Mouse (Mus musculus) lung, embryonic 14.5 days (tissue): ENCODE data around the gene Gtf2i. TPM values are rescaled to one million over a fixed set of nuclear protein-coding genes. Genes with fewer than 3 reads are reported as not detected.

Source experiments
- ATAC-seq: fragments of 200-750 bp; cut with Nextera tagmentation; 2 replicates; pipeline ENCODE4 v1.8.0; 2017; ENCODE audit warnings: mild to moderate bottlenecking, moderate TSS enrichment, moderate library complexity; ENCODE audit not compliant: insufficient read depth
- DNase-seq: peaks from one replicate; pipeline ENCODE4 v3.0.0-alpha.2; 2015
- H3K27ac ChIP-seq: fragments of 300-500 bp; sonication (generic); 2 replicates; pipeline ENCODE4 v1.5.1; 2014; ENCODE audit warnings: low read depth, mild to moderate bottlenecking, moderate library complexity
- H3K27me3 ChIP-seq: fragments of 300-500 bp; sonication (generic); 2 replicates; pipeline ENCODE4 v1.6.1; 2014; ENCODE audit warnings: low read length, control low read depth; ENCODE audit not compliant: insufficient read depth
- H3K36me3 ChIP-seq: fragments of 300-500 bp; sonication (generic); 2 replicates; pipeline ENCODE4 v1.6.1; 2014; ENCODE audit warnings: control low read depth; ENCODE audit not compliant: insufficient read depth
- H3K4me1 ChIP-seq: fragments of 300-500 bp; sonication (generic); 2 replicates; pipeline ENCODE4 v1.6.1; 2014; ENCODE audit warnings: antibody characterized with exemption, control low read depth; ENCODE audit not compliant: insufficient read depth
- H3K4me2 ChIP-seq: fragments of 300-500 bp; sonication (generic); 2 replicates; pipeline ENCODE4 v1.6.1; 2014; ENCODE audit warnings: mild to moderate bottlenecking
- H3K4me3 ChIP-seq: fragments of 300-500 bp; sonication (generic); 2 replicates; pipeline ENCODE4 v1.5.1; 2014; ENCODE audit warnings: low read depth, low read length
- H3K9ac ChIP-seq: fragments of 300-500 bp; sonication (generic); 2 replicates; pipeline ENCODE4 v1.6.1; 2014
- H3K9me3 ChIP-seq: fragments of 300-500 bp; sonication (generic); 2 replicates; pipeline ENCODE4 v1.6.1; 2016; ENCODE audit warnings: low read depth, low read length, control low read depth
- CTCF ChIP-seq: IDR thresholded peaks from 2 replicates; pipeline ENCODE4 v1.5.1; 2016; ENCODE audit warnings: antibody characterized with exemption, low read depth
- WGBS: fragments of 180-500 bp; shearing (Covaris S2); extraction: QIAGEN DNeasy Blood & Tissue Kit; methylation state at CpG from one replicate; pipeline ENCODE4 v1.1.7; 2014; 5-methylcytosine and 5-hydroxymethylcytosine counted together
- microRNA-seq: library from miRNA; unstranded; fragments of <30 nt; microRNA quantifications from one replicate; pipeline ENCODE4, GENCODE M21; 2016; ENCODE audit warnings: borderline number of aligned reads
- polyA plus RNA-seq: library from polyadenylated mRNA; unstranded; fragments of >200 nt; fragmentation: Nextera tagmentation; extraction: Ambion mirVana; gene quantifications from 2 replicates; pipeline ENCODE4 v1.2.1, GENCODE M21; 2014

Gtf2i gene
- polyA plus RNA-seq, 1 experiment from 2014 or later: 183 TPM

GRCm38 (mm10) chr5:134214021-134214806 lies 100.3 kb downstream of the Gtf2i start:
- H3K9ac ChIP-seq: no peak overlapping the region
- no peak for TF ChIP-seq CTCF
- H3K9me3 ChIP-seq: no peaks in the 10 kb centered on the region
- peaks cover 4% of the 10 kb centered on the region; the same call in 1 of the 2 replicates for H3K4me1 ChIP-seq
- H3K27ac ChIP-seq: no peak overlapping the region
- no peak overlapping the region for H3K4me2 ChIP-seq
- ATAC-seq (peak; percentile 64; the same call in 1 of the 2 replicates), DNase-seq (peak; percentile 79)
- H3K27me3 ChIP-seq: no peaks in the 10 kb centered on the region
- H3K36me3 ChIP-seq: peaks cover 5% of the 10 kb centered on the region
- H3K4me3 ChIP-seq: no peak overlapping the region
- WGBS: 37% methylated on average over 12 of the region's 12 CpGs

- peak overlapping the region; percentile 10; the same call in 1 of the 2 replicates for H3K27ac ChIP-seq
- no peak overlapping the region for H3K4me3 ChIP-seq
- H3K4me1 ChIP-seq: peaks cover 4% of the 10 kb centered on the region; the same call in 1 of the 2 replicates
- no peak overlapping the region for H3K9ac ChIP-seq
- no peaks in the 10 kb centered on the region for H3K36me3 ChIP-seq
- WGBS: 6% methylated on average over 11 of the region's 11 CpGs
- no peak overlapping the region for H3K4me2 ChIP-seq
- ATAC-seq: peak; percentile 74; the same call in 1 of the 2 replicates
- H3K27me3 ChIP-seq: no peaks in the 10 kb centered on the region
- no peak for TF ChIP-seq CTCF
- peak; percentile 75 for DNase-seq
- H3K9me3 ChIP-seq: no peaks in the 10 kb centered on the region
These were observed 104.5 kb downstream of the Gtf2i start for GRCm38 (mm10) chr5:134209931-134210554.

- H3K9ac ChIP-seq: no peak overlapping the region
- H3K4me1 ChIP-seq: peaks cover 4% of the 10 kb centered on the region; the same call in 1 of the 2 replicates
- DNase-seq: no peak
- no peaks in the 10 kb centered on the region for H3K9me3 ChIP-seq
- H3K36me3 ChIP-seq: 0 out of 2 replicates have a peak, but pooled peaks cover 6% of the 10 kb centered on the region
- H3K27ac ChIP-seq: no peak overlapping the region
- H3K4me3 ChIP-seq: no peak overlapping the region
- no peak overlapping the region for H3K4me2 ChIP-seq
- H3K27me3 ChIP-seq: no peaks in the 10 kb centered on the region
- no peak for TF ChIP-seq CTCF
- no peak for ATAC-seq
- 79% methylated on average over 10 of the region's 10 CpGs for WGBS
These were observed 107.8 kb downstream of the Gtf2i start for GRCm38 (mm10) chr5:134206721-134207120.

- H3K4me3 ChIP-seq: no peak overlapping the region
- no peak for TF ChIP-seq CTCF
- H3K4me1 ChIP-seq: no peaks in the 10 kb centered on the region
- no peak overlapping the region for H3K4me2 ChIP-seq
- peaks cover 21% of the 10 kb centered on the region for H3K36me3 ChIP-seq
- DNase-seq (no peak), ATAC-seq (no peak)
- no peaks in the 10 kb centered on the region for H3K9me3 ChIP-seq
- no peaks in the 10 kb centered on the region for H3K27me3 ChIP-seq
- H3K9ac ChIP-seq: no peak overlapping the region
- H3K27ac ChIP-seq: no peak overlapping the region
- 83% methylated on average over 8 of the region's 8 CpGs for WGBS
These were observed 120.9 kb downstream of the Gtf2i start for GRCm38 (mm10) chr5:134193664-134194063.

GRCm38 (mm10) chr5:134188571-134188970 lies 126.0 kb downstream of the Gtf2i start:
- 77% methylated on average over 7 of the region's 7 CpGs for WGBS
- H3K4me3 ChIP-seq: no peak overlapping the region
- no peak overlapping the region for H3K9ac ChIP-seq
- no peak for TF ChIP-seq CTCF
- no peak for ATAC-seq
- H3K4me2 ChIP-seq: no peak overlapping the region
- H3K4me1 ChIP-seq: 0 out of 2 replicates have a peak, but pooled peaks cover under 1% of the 10 kb centered on the region
- H3K27me3 ChIP-seq: no peaks in the 10 kb centered on the region
- H3K27ac ChIP-seq: no peak overlapping the region
- DNase-seq: no peak
- H3K36me3 ChIP-seq: peaks cover 9% of the 10 kb centered on the region; the same call in 1 of the 2 replicates
- H3K9me3 ChIP-seq: no peaks in the 10 kb centered on the region

Small RNA genes lying within 50 kb of the gene (microRNA-seq; reads per million reads assigned to microRNA genes)
- not detected for gene Mir3965

Other genes with a start within 250 kb of the Gtf2i start
- 3.7 and 4.9 TPM in 2 replicates for gene Castor2, start 215.0 kb downstream of the Gtf2i start, polyA plus RNA-seq
- gene Rcc1l, start 138.0 kb downstream of the Gtf2i start, polyA plus RNA-seq: 31.2 and 35.5 TPM in 2 replicates
- 6.9 and 9.6 TPM in 2 replicates for gene Gtf2ird2, start 130.7 kb downstream of the Gtf2i start, polyA plus RNA-seq
- 4.8 and 6.4 TPM in 2 replicates for gene Ncf1, start 85.1 kb downstream of the Gtf2i start, polyA plus RNA-seq
- gene Gtf2ird1, start 142.0 kb upstream of the Gtf2i start, polyA plus RNA-seq: 82.5 and 85.6 TPM in 2 replicates
- 5.8 and 6.6 TPM in 2 replicates for gene Clip2, start 237.7 kb upstream of the Gtf2i start, polyA plus RNA-seq
- not detected in 2 replicates for gene Syna, start 245.4 kb upstream of the Gtf2i start, polyA plus RNA-seq